ENCODE assay signal across 8 mouse cellular contexts in the genomic region with DNA sequence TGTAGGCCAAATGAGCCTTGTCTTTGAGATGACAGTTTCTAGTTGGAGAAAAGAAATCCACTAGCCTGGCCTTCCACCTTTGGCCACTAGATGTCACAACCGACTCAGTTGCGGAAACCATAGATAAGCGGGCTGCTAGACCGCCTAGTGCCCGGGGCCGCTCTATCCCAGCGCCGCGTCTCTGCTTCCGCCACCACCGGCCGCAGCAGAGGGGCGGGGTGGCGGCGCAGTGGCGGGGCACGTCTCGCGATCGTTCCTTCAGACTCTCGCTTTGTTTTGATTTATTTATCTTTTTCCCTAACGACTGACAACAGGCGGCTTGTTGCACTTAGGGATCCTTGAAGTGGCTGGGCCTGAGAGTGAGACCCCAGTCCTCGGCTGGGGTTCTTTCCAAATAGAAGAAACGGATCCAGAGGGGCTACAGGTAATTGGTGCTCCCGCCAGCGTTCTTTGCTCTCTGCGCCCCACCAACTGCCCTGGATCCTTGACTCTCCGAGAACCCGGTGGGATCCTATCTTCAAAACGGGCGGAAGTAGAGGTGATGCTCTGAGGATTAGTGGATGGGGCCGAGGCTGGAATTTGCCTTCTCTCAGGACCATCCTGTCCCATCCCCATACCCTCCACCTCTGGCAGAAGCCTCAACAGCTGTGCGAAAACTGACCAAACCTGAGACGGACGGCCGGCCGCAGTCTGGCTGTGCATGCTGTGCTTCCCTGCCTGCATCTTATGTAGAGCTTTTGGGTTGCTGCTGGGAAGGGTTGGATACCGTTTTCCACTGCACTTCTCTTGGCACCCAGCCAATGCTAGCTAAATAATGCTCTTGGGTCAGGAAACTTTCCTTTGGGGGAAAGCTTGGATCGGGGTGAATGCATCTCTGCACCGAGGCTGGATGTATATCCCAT. TPM values are rescaled to one million over a fixed set of nuclear protein-coding genes. Genes with fewer than 3 reads are reported as not detected.
DNase-seq lines count a peak whose midpoint lies in the region; ATAC-seq lines count a peak whose summit lies in the region.

No protein-coding gene starts in this region.

- H3K27ac ChIP-seq in brown adipose tissue, adult 24 weeks (replicated peaks; ENCODE audit: low read depth, low read length) = peak overlapping the region; percentile 66
- H3K27ac ChIP-seq in heart, embryonic 13.5 days (replicated peaks) = peak overlapping the region; percentile 89
- H3K27ac ChIP-seq in liver, embryonic 12.5 days = peak overlapping the region; percentile 78
- peak overlapping the region; percentile 90 for H3K27ac ChIP-seq in stomach, embryonic 15.5 days

- H3K4me2 ChIP-seq in heart, embryonic 13.5 days = peak overlapping the region; percentile 94
- peak overlapping the region; percentile 98 for H3K4me2 ChIP-seq in liver, embryonic 12.5 days
- peak overlapping the region; percentile 84 for H3K4me2 ChIP-seq in stomach, embryonic 15.5 days

- peak; percentile 95 for ATAC-seq in heart, embryonic 13.5 days (ENCODE audit: extremely low read depth, insufficient number of reproducible peaks, low FRiP score, low TSS enrichment)
- peak; percentile 98 for ATAC-seq in liver, embryonic 12.5 days
- ATAC-seq in stomach, embryonic 15.5 days (ENCODE audit: insufficient read depth, low FRiP score, low read depth) = peak; percentile 99

- under 1% methylated on average over 41 of the region's 41 CpGs for WGBS in heart, embryonic 13.5 days
- WGBS in liver, embryonic 12.5 days (ENCODE audit: insufficient replicate concordance) = under 1% methylated on average over 41 of the region's 41 CpGs
- WGBS in stomach, embryonic 15.5 days = under 1% methylated on average over 41 of the region's 41 CpGs

- H3K4me1 ChIP-seq in brown adipose tissue, adult 24 weeks (ENCODE audit: control insufficient read depth, insufficient read depth, insufficient read length, low read length) = peaks cover 5% of the 10 kb centered on the region; the same call in 1 of the 2 replicates
- peaks cover 14% of the 10 kb centered on the region for H3K4me1 ChIP-seq in heart, embryonic 13.5 days
- H3K4me1 ChIP-seq in liver, embryonic 12.5 days = peaks cover 21% of the 10 kb centered on the region
- no peaks in the 10 kb centered on the region for H3K4me1 ChIP-seq in stomach, embryonic 15.5 days

- peaks cover 28% of the 10 kb centered on the region for H3K36me3 ChIP-seq in heart, embryonic 13.5 days
- H3K36me3 ChIP-seq in liver, embryonic 12.5 days = peaks cover 8% of the 10 kb centered on the region
- H3K36me3 ChIP-seq in stomach, embryonic 15.5 days = peaks cover 9% of the 10 kb centered on the region; the same call in 1 of the 2 replicates

- H3K9me3 ChIP-seq in heart, embryonic 13.5 days = no peaks in the 10 kb centered on the region
- no peaks in the 10 kb centered on the region for H3K9me3 ChIP-seq in liver, embryonic 12.5 days (replicated peaks)
- no peaks in the 10 kb centered on the region for H3K9me3 ChIP-seq in stomach, embryonic 15.5 days

- DNase-seq in CD4-positive, CD25-positive, alpha-beta regulatory T cell, adult 2 months (ENCODE audit: low read depth, low spot score) = peak; percentile 97
- DNase-seq in fat pad, adult 2 months (ENCODE audit: extremely low read depth, low read depth, low spot score) = peak; percentile 52
- DNase-seq in kidney, postnatal 10 days = peak; percentile 97
- DNase-seq in natural killer cell, adult 2 months (ENCODE audit: low spot score in 2 of 2) = peak; percentile 92 to 94

- H3K27me3 ChIP-seq in heart, embryonic 13.5 days (replicated peaks) = no peaks in the 10 kb centered on the region
- no peaks in the 10 kb centered on the region for H3K27me3 ChIP-seq in liver, embryonic 12.5 days (replicated peaks)
- no peaks in the 10 kb centered on the region for H3K27me3 ChIP-seq in stomach, embryonic 15.5 days (replicated peaks)

- peak overlapping the region; percentile 81 for H3K4me3 ChIP-seq in brown adipose tissue, adult 24 weeks (ENCODE audit: insufficient read depth, low read depth, low read length)
- peak overlapping the region; percentile 91 for H3K4me3 ChIP-seq in heart, embryonic 13.5 days
- H3K4me3 ChIP-seq in liver, embryonic 12.5 days = peak overlapping the region; percentile 79
- peak overlapping the region; percentile 66 for H3K4me3 ChIP-seq in stomach, embryonic 15.5 days (replicated peaks)

- peak overlapping the region; percentile 92 for H3K9ac ChIP-seq in heart, embryonic 13.5 days
- H3K9ac ChIP-seq in liver, embryonic 12.5 days = peak overlapping the region; percentile 74
- peak overlapping the region; percentile 80 for H3K9ac ChIP-seq in stomach, embryonic 15.5 days

RNA-seq across cellular contexts. Expression of a gene that starts 5.3 kb away (rescaled TPM):
- polyA plus RNA-seq in brown adipose tissue, adult 24 weeks (2012; ENCODE audit: insufficient read depth, insufficient read length, missing spikeins) = 28.3 and 47.4 TPM in 2 replicates
- polyA plus RNA-seq in heart, embryonic 13.5 days (2015; fragmentation: Nextera tagmentation; extraction: Ambion mirVana) = 65.7 and 68.6 TPM in 2 replicates
- 24.3 and 24.7 TPM in 2 replicates for polyA plus RNA-seq in liver, embryonic 12.5 days (2016; fragmentation: Nextera tagmentation; extraction: Ambion mirVana)
- polyA plus RNA-seq in stomach, embryonic 15.5 days (2015; fragmentation: Nextera tagmentation; extraction: Ambion mirVana) = 84.3 and 84.4 TPM in 2 replicates

RNA-seq across cellular contexts. Expression of a gene that starts 5.4 kb away (rescaled TPM):
- polyA plus RNA-seq in brown adipose tissue, adult 24 weeks (2012; ENCODE audit: insufficient read depth, insufficient read length, missing spikeins) = 68.4 and 96.1 TPM in 2 replicates
- 114 and 119 TPM in 2 replicates for polyA plus RNA-seq in heart, embryonic 13.5 days (2015; fragmentation: Nextera tagmentation; extraction: Ambion mirVana)
- polyA plus RNA-seq in liver, embryonic 12.5 days (2016; fragmentation: Nextera tagmentation; extraction: Ambion mirVana) = 127 TPM in 2 replicates
- 189 and 208 TPM in 2 replicates for polyA plus RNA-seq in stomach, embryonic 15.5 days (2015; fragmentation: Nextera tagmentation; extraction: Ambion mirVana)

RNA-seq across cellular contexts. Expression of a gene that starts 26.1 kb away (rescaled TPM):
- 1.1 and 1.5 TPM in 2 replicates for polyA plus RNA-seq in brown adipose tissue, adult 24 weeks (2012; ENCODE audit: insufficient read depth, insufficient read length, missing spikeins)
- polyA plus RNA-seq in heart, embryonic 13.5 days (2015; fragmentation: Nextera tagmentation; extraction: Ambion mirVana) = 1.5 and 1.9 TPM in 2 replicates
- 0.81 and 1.6 TPM in 2 replicates for polyA plus RNA-seq in liver, embryonic 12.5 days (2016; fragmentation: Nextera tagmentation; extraction: Ambion mirVana)
- polyA plus RNA-seq in stomach, embryonic 15.5 days (2015; fragmentation: Nextera tagmentation; extraction: Ambion mirVana) = 3.4 and 3.8 TPM in 2 replicates

RNA-seq across cellular contexts. Expression of a gene that starts 29.9 kb away (rescaled TPM):
- 2.4 TPM in 1 of 2 replicates, not detected in the other for polyA plus RNA-seq in brown adipose tissue, adult 24 weeks (2012; ENCODE audit: insufficient read depth, insufficient read length, missing spikeins)
- 0.29 and 2.2 TPM in 2 replicates for polyA plus RNA-seq in heart, embryonic 13.5 days (2015; fragmentation: Nextera tagmentation; extraction: Ambion mirVana)
- polyA plus RNA-seq in liver, embryonic 12.5 days (2016; fragmentation: Nextera tagmentation; extraction: Ambion mirVana) = 11.6 and 12.3 TPM in 2 replicates
- 2.3 and 9.4 TPM in 2 replicates for polyA plus RNA-seq in stomach, embryonic 15.5 days (2015; fragmentation: Nextera tagmentation; extraction: Ambion mirVana)

RNA-seq across cellular contexts. Expression of a gene that starts 38.0 kb away (rescaled TPM):
- polyA plus RNA-seq in brown adipose tissue, adult 24 weeks (2012; ENCODE audit: insufficient read depth, insufficient read length, missing spikeins) = 19.6 and 27.6 TPM in 2 replicates
- polyA plus RNA-seq in heart, embryonic 13.5 days (2015; fragmentation: Nextera tagmentation; extraction: Ambion mirVana) = 20.2 and 24.4 TPM in 2 replicates
- polyA plus RNA-seq in liver, embryonic 12.5 days (2016; fragmentation: Nextera tagmentation; extraction: Ambion mirVana) = 5.2 and 6.5 TPM in 2 replicates
- 24.0 and 25.4 TPM in 2 replicates for polyA plus RNA-seq in stomach, embryonic 15.5 days (2015; fragmentation: Nextera tagmentation; extraction: Ambion mirVana)

Comparison
In these comparisons a context has a peak if more than half of its experiments do, and no peak if none do; other contexts are left out.
1. Peak in every context shown above with its lines: DNase-seq, ATAC-seq, H3K4me3 ChIP-seq and H3K27ac ChIP-seq.